Mouse (Mus musculus) left cerebral cortex, postnatal 10 days (tissue): ENCODE data around the gene Gpatch2l. TPM values are rescaled to one million over a fixed set of nuclear protein-coding genes. Genes with fewer than 3 reads are reported as not detected.

ENCODE experiments used
- DNase-seq, 2 experiments: peaks; one replicate each; pipeline ENCODE4 v3.0.0; 2021 to 2022; ENCODE audit warnings: low spot score in 2 of 2, mixed read lengths in 1 of 2; ENCODE audit errors: extremely low spot score in 1 of 2
- intact Hi-C: fragments of 180-260 bp; cut with DNase I; formaldehyde crosslinking; loops from one replicate; pipeline ENCODE4 v1.15.1; 2025
- total RNA-seq, 2 experiments: library from RNA; stranded (reverse); gene quantifications; 2 replicates each; pipeline ENCODE4 v1.2.3; 2021

Gpatch2l gene
- total RNA-seq, result 10 to 100 TPM; 40.6 to 42.4 TPM

- intact Hi-C loops, result no loop called here
- peak; percentile 92 to 98 for DNase-seq
These were observed at the start of gene Gpatch2l for GRCm38 (mm10) chr12:86241604-86242536. Gene Gpatch2l (plus strand): TSS chr12:86241858.

DNA sequence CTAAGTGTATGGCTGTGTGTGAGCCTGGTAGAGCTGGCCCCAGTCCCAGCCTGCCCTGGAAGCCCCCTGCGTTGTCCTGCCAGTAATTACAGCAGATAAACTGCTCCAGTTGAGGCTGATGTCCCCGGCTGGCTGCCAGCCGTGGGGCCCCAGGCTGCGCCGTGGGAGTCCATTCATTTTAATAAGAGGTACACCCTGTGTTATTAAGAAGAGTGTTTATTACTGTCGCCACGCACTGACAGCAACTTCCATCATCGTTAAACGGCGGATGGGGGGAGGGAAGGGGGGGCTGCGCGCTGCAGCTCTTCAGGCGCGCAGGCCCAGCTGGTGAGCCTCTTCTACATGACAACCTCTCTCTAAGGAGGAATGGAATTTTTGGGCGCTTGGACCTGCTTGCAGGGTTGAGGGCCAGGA is 49.6 kb upstream of the Gpatch2l start:
- intact Hi-C loops, result no loop called here
- no peak for DNase-seq

- intact Hi-C loops, result no loop called here
- no peak for DNase-seq
These were observed 44.7 kb upstream of the Gpatch2l start for GRCm38 (mm10) chr12:86196944-86197343.

GRCm38 (mm10) chr12:86203443-86204057 is 38.1 kb upstream of the Gpatch2l start:
- DNase-seq, result no peak

DNA sequence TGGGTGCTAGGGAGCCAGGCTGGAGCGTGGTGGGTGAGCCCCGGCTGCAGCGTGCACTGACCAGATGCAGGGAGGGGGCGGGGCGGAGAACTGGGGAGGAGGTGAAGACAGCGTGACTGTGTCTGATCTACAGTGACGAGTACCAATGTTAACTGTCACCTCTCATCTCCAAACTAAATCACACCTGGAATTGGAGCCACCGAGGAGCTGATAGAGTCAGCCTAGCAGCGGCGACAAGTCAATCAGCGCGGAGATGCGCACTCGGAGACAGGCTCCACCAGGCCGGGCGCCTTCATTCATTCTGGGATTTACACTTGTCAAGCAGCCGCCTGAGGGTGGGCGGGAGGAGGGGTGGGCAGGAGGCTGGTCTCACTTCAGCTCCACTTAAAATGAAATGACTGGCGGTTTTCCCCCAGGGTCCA is 30.5 kb upstream of the Gpatch2l start:
- intact Hi-C loops, result no loop called here
- peak in 1 of 2 experiments; percentile 27 for DNase-seq

More at GRCm38 (mm10) chr12:86203443-86204057, 38.1 kb upstream of the Gpatch2l start:
- intact Hi-C loops, result no loop called here

DNA sequence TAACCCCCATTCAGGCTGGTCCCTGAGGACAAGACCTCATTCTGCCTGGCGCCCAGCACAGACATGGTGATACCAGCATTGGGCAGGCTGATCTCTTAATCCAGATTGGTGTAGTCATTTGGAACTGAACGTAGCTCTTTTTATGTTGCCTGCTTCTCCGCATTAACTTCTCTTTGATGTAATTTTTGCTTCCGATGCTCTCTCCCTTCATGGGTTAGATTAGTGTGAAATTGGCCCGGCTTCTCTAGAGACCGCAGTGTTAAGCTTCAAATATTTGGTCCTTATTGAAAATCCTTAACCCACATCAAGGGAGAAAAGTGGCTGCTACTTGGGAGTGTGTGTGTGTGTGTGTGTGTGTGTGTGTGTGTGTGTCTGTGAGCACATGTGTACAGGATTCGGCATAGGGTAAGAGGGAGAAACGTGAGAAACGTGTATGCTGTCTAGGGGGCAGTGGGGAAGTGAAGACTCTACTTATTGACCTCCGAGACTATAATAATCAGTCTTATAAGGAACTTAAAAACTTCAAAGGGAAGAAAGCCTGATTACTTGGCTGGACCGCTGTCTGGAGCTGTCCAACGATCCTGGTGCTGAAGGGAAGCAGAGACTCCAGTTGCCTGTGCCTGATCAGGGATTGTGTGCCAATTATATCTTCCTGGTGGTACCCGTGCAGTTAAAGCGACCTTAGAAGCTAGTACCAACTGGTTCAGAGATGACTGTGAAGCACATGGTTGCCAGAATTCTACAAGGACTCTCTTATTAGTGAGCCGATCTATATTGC is 28.8 kb upstream of the Gpatch2l start:
- peak in 1 of 2 experiments; percentile 57 for DNase-seq

DNA sequence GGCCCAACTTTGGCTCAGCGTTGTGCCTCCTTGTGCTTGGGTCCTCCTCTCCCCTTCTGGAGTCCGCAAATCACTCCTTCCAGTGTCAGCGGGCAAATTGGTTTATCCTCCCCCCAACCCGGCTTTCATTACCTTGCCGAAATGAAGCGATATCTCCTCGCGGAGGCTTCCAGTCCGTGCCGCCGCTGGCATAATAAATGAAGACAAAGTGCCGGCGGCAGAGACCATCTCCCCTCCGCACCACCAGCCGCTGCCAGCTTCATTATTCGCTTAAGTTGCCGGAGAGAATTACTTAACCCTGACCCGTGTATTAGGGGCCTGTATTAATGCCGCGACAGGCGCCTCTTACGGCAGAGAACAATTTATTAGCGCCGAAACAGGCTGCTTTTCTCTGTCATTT is 27.5 kb upstream of the Gpatch2l start:
- no peak for DNase-seq
- intact Hi-C loops, result no loop called here

More for the DNA sequence above, 28.8 kb upstream of the Gpatch2l start:
- intact Hi-C loops, result no loop called here

DNA sequence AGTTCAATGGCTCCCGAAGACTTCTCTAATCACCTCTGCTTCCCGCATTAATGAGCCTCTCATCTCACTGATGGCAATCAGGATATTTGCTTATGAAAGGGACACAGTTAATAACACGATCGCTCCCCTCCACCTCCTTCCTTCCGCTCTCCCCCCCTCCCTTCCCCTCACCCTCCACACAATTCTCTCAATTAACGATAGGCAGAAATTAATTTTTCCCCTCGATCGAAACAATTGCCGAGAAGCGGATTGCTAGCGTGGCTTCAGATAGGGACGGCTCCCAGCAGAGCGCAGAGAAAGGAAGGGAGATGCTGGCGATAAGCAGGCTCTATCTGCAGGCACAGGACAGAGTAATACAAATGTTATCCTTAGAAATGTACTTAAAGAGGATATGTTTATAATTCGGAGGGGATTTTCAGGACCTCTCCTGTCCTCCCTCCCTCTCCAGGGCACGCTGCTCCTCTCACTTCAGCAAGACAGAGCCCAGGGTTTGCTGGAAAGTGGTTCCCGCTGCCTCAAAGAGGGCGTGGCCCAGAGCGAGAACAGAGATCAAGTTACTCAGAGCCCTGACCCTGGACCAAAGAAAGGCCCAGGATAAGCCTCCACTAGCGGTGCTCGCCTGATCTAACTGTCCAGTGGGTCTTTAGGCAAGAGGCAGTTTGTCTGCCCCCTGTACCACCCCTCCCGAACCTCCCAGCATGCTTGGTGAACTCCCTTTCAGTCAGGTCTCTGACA is 24.8 kb upstream of the Gpatch2l start:
- no peak for DNase-seq
- intact Hi-C loops, result no loop called here

DNA sequence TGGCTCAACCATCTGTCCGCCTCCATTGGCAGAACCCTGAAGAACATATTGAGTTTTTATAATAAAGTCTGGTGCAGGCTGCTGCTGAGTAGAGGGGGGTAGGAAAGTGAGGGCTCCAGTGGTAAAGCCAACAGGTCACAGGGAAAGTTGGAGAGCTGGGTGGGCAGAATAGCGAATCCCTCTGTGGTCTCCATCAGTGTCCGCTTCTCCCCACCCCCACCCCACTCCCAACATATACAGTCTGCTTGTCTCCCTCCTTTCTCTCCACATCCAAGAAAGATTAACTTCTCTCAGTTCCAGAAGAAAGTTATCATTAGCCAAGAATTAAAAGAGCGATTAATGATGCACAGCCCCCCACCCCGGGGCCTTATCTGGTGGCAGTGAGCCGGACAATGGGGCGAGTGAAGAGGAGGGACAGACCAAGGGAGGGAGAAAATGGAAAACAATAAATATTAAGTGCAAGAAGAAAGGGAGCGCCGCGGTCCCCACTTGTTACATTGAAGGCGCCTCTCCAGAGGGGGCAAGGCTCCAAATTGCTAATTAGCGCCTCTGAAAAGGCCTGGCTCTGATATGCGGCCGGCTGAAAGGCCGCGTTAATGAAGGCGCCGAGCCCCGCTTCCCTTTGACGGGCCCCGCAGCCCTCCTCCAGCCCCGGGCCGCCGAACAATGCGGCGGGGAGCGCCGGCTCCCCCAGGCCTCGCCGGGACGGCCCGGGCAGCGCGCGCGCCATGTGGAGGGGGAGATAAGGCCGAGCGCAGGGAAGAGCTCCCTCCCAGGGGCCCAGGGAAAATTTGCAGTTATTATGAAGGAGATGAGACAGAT is 21.2 kb upstream of the Gpatch2l start:
- no peak for DNase-seq
- intact Hi-C loops, result no loop called here

GRCm38 (mm10) chr12:86221074-86221703 is 20.5 kb upstream of the Gpatch2l start:
- no peak for DNase-seq
- intact Hi-C loops, result no loop called here

DNA sequence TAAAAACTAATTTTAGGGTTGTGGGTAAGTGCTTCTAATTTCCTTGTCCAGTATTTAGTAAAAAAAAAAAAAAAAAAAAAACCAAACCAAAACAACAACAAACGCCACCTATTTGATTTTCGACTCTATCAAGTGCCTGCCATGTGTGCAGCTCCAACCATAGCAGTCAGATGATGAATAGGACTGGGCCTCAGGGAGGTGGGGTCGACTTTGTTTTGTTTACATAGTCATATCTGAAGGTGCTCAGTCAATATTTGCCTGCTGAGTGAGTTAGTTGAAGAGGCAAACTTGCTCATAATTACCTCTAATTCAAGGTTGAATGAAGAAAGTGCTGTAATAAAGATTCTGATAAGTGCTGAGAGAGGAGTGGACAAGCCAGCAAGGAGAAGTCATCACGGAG is 7.4 kb upstream of the Gpatch2l start:
- DNase-seq, result no peak
- intact Hi-C loops, result no loop called here

DNA sequence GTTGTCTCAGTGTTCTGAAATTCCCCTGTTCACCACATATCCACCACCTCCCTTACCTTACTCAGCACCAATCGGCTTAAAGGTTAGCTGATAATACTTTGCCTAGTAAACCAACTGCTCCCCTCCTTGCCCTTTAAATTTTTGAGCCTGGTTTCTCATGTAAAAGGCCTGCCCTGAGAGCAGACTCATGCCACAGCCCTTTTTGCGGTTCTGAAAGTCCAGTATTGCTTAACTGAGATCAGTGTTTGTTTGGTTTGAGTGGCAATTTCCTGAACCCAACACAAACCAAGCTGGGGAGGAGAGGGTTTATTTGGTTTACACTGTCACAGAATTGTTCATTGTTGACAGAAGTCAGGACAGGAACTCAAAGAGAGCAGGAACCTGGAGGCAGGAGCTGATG is 2.9 kb upstream of the Gpatch2l start:
- no peak for DNase-seq
- intact Hi-C loops, result no loop called here

GRCm38 (mm10) chr12:86242563-86242962 is 905 bp downstream of the Gpatch2l start:
- DNase-seq, result peak in 1 of 2 experiments; percentile 11
- intact Hi-C loops, result no loop called here

- no peak for DNase-seq
- intact Hi-C loops, result no loop called here
These were observed 2.3 kb downstream of the Gpatch2l start for GRCm38 (mm10) chr12:86243936-86244335.

- intact Hi-C loops, result no loop called here
- DNase-seq, result no peak
These were observed 8.5 kb downstream of the Gpatch2l start for GRCm38 (mm10) chr12:86250183-86250582.

DNA sequence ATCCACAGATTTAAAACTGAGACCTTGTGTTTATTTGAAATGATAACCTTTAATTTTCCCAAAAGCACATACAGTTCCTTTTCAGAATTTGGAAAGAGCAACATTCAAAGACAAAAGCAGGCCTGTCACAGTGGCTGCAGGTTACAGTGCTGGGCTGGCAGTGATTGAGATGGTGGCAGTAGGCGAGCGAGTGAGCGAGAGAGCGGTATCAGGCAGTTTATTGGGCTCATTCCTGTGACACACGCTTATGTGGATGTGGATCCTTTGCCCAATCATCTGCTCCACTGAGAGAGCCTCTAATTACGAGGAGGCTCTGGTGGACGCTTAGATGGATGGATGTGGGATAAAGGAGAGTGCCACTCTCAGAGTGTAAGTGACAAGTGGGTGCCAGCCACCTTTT is 13.3 kb downstream of the Gpatch2l start:
- intact Hi-C loops, result no loop called here
- DNase-seq, result no peak

GRCm38 (mm10) chr12:86271626-86272025 is 30.0 kb downstream of the Gpatch2l start:
- no peak for DNase-seq
- intact Hi-C loops, result no loop called here
